Mouse (Mus musculus) heart, embryonic 14.5 days (tissue): ENCODE results near the gene Kalrn. TPM values are rescaled to one million over a fixed set of nuclear protein-coding genes. Genes with fewer than 3 reads are reported as not detected.

Experiments
- ATAC-seq: fragments of 200-750 bp; cut with Nextera tagmentation; 2 replicates; pipeline ENCODE4 v1.8.0; 2017; ENCODE audit warnings: low read depth, moderate TSS enrichment; ENCODE audit not compliant: insufficient number of reproducible peaks, insufficient read depth, low FRiP score
- H3K27ac ChIP-seq, 2 experiments: fragments of 200-500 bp in 1 of 2; fragments of 300-500 bp in 1 of 2; sonication (generic) in 1 of 2; replicated peaks in 1 of 2; 2 replicates each; pipeline ENCODE4 v1.5.1; 2012 to 2014; ENCODE audit warnings: low read depth in 2 of 2, low read length in 2 of 2, control low read depth in 1 of 2, mild to moderate bottlenecking in 1 of 2, mixed read lengths in 1 of 2; ENCODE audit not compliant: control insufficient read depth in 1 of 2, insufficient read depth in 1 of 2
- H3K27me3 ChIP-seq: fragments of 300-500 bp; sonication (generic); 2 replicates; pipeline ENCODE4 v1.6.1; 2014; ENCODE audit warnings: mild to moderate bottlenecking, low read length, control low read depth; ENCODE audit not compliant: control insufficient read depth, insufficient read depth
- H3K36me3 ChIP-seq: fragments of 300-500 bp; sonication (generic); 2 replicates; pipeline ENCODE4 v1.6.1; 2014; ENCODE audit warnings: mild to moderate bottlenecking, control low read depth, low read length, mixed read lengths; ENCODE audit not compliant: control insufficient read depth, insufficient read depth
- H3K4me1 ChIP-seq, 2 experiments: fragments of 200-500 bp in 1 of 2; fragments of 300-500 bp in 1 of 2; sonication (generic) in 1 of 2; 2 replicates each; pipeline ENCODE4 v1.6.1; 2012 to 2014; ENCODE audit warnings: low read length in 2 of 2, control low read depth in 1 of 2, mixed read lengths in 1 of 2; ENCODE audit not compliant: control insufficient read depth in 2 of 2, insufficient read depth in 2 of 2
- H3K4me2 ChIP-seq: fragments of 300-500 bp; sonication (generic); 2 replicates; pipeline ENCODE4 v1.6.1; 2014; ENCODE audit warnings: mild to moderate bottlenecking, low read length
- H3K4me3 ChIP-seq, 2 experiments: fragments of 200-500 bp in 1 of 2; fragments of 300-500 bp in 1 of 2; sonication (generic) in 1 of 2; 2 replicates each; pipeline ENCODE4 v1.5.1; 2012 to 2014; ENCODE audit warnings: low read length in 2 of 2, mild to moderate bottlenecking in 2 of 2, control low read depth in 1 of 2, low read depth in 1 of 2, moderate library complexity in 1 of 2; ENCODE audit not compliant: control insufficient read depth in 1 of 2, insufficient read depth in 1 of 2
- H3K9ac ChIP-seq: fragments of 300-500 bp; sonication (generic); 2 replicates; pipeline ENCODE4 v1.6.1; 2014; ENCODE audit warnings: mild to moderate bottlenecking, low read length
- H3K9me3 ChIP-seq: fragments of 300-500 bp; sonication (generic); 2 replicates; pipeline ENCODE4 v1.6.1; 2016; ENCODE audit warnings: low read length, control low read depth; ENCODE audit not compliant: control insufficient read depth
- WGBS: fragments of 180-500 bp; shearing (Covaris S2); extraction: QIAGEN DNeasy Blood & Tissue Kit; methylation state at CpG from one replicate; pipeline ENCODE4 v1.1.7; 2014; 5-methylcytosine and 5-hydroxymethylcytosine counted together
- polyA plus RNA-seq: library from polyadenylated mRNA; unstranded; fragments of >200 nt; fragmentation: Nextera tagmentation; extraction: Ambion mirVana; gene quantifications from 2 replicates; pipeline ENCODE4 v1.2.1, GENCODE M21; 2014

Gene Kalrn
- polyA plus RNA-seq, 1 experiment from 2014 or later, result 33.4 TPM

GRCm38 (mm10) chr16:34274607-34275006 is 298.7 kb downstream of the Kalrn start:
- no peak for ATAC-seq
- no peak overlapping the region for H3K4me3 ChIP-seq
- no peaks in the 10 kb centered on the region for H3K36me3 ChIP-seq
- peaks cover 4 to 18% of the 10 kb centered on the region in 2 experiments; a peak in 3 of 4 replicates for H3K4me1 ChIP-seq
- H3K27ac ChIP-seq, result no peak overlapping the region
- H3K4me2 ChIP-seq, result no peak overlapping the region
- no peaks in the 10 kb centered on the region for H3K27me3 ChIP-seq
- no peak overlapping the region for H3K9ac ChIP-seq
- H3K9me3 ChIP-seq, result no peaks in the 10 kb centered on the region

- no peak overlapping the region for H3K27ac ChIP-seq
- WGBS, result 85% methylated on average over 5 of the region's 5 CpGs
- H3K27me3 ChIP-seq, result no peaks in the 10 kb centered on the region
- peaks cover 10 to 31% of the 10 kb centered on the region in 2 experiments for H3K4me1 ChIP-seq
- H3K36me3 ChIP-seq, result no peaks in the 10 kb centered on the region
- no peak overlapping the region for H3K9ac ChIP-seq
- H3K4me3 ChIP-seq, result no peak overlapping the region
- no peak overlapping the region for H3K4me2 ChIP-seq
- H3K9me3 ChIP-seq, result no peaks in the 10 kb centered on the region
- ATAC-seq, result no peak
These were observed 301.9 kb downstream of the Kalrn start for GRCm38 (mm10) chr16:34271476-34271875.

GRCm38 (mm10) chr16:34270681-34271080 is 302.7 kb downstream of the Kalrn start:
- Histone ChIP-seq H3K9me3 (no peaks in the 10 kb centered on the region), H3K9ac (no peak overlapping the region), H3K27ac (peak overlapping the region in 1 of 2 experiments; percentile 21; a peak in 1 of 4 replicates), H3K27me3 (no peaks in the 10 kb centered on the region), H3K4me2 (no peak overlapping the region), H3K4me3 (no peak overlapping the region), H3K36me3 (no peaks in the 10 kb centered on the region), H3K4me1 (peaks cover 10 to 31% of the 10 kb centered on the region in 2 experiments)
- no peak for ATAC-seq
- whole genome bisulfite sequencing, result 68% methylated on average over 2 of the region's 2 CpGs

- H3K4me1 ChIP-seq, result peaks cover 10 to 26% of the 10 kb centered on the region in 2 experiments
- peak; percentile 60 for ATAC-seq
- peak overlapping the region; percentile 72 to 89 for H3K27ac ChIP-seq
These were observed 303.7 kb downstream of the Kalrn start for GRCm38 (mm10) chr16:34269642-34270041.

GRCm38 (mm10) chr16:34267751-34268150 is 305.6 kb downstream of the Kalrn start:
- no peaks in the 10 kb centered on the region for H3K9me3 ChIP-seq
- peaks cover 16 to 40% of the 10 kb centered on the region in 2 experiments for H3K4me1 ChIP-seq
- no peaks in the 10 kb centered on the region for H3K27me3 ChIP-seq
- ATAC-seq, result no peak
- H3K36me3 ChIP-seq, result no peaks in the 10 kb centered on the region
- WGBS, result 100% methylated on average over 1 of the region's 1 CpGs
- no peak overlapping the region for H3K4me3 ChIP-seq
- no peak overlapping the region for H3K9ac ChIP-seq
- no peak overlapping the region for H3K27ac ChIP-seq
- H3K4me2 ChIP-seq, result no peak overlapping the region

More at GRCm38 (mm10) chr16:34269642-34270041, 303.7 kb downstream of the Kalrn start:
- no peak overlapping the region for H3K9ac ChIP-seq
- no peak overlapping the region for H3K4me3 ChIP-seq
- H3K27me3 ChIP-seq, result no peaks in the 10 kb centered on the region
- H3K4me2 ChIP-seq, result no peak overlapping the region
- WGBS, result 12% methylated on average over 8 of the region's 8 CpGs
- no peaks in the 10 kb centered on the region for H3K9me3 ChIP-seq
- H3K36me3 ChIP-seq, result no peaks in the 10 kb centered on the region

- H3K4me2 ChIP-seq, result no peak overlapping the region
These were observed 308.7 kb downstream of the Kalrn start for GRCm38 (mm10) chr16:34264671-34265070.

GRCm38 (mm10) chr16:34262731-34263460 is 310.4 kb downstream of the Kalrn start:
- Histone ChIP-seq H3K27me3 (no peaks in the 10 kb centered on the region), H3K36me3 (peaks cover 16% of the 10 kb centered on the region), H3K27ac (peak overlapping the region; percentile 77 to 81), H3K9me3 (no peaks in the 10 kb centered on the region), H3K9ac (peak overlapping the region; percentile 78), H3K4me1 (peaks cover 12 to 23% of the 10 kb centered on the region in 2 experiments), H3K4me3 (peak overlapping the region; percentile 47 to 61), H3K4me2 (peak overlapping the region; percentile 61)
- ATAC-seq, result peak; percentile 60
- 24% methylated on average over 22 of the region's 22 CpGs for WGBS

More at GRCm38 (mm10) chr16:34264671-34265070, 308.7 kb downstream of the Kalrn start:
- H3K36me3 ChIP-seq, result peaks cover 1% of the 10 kb centered on the region
- H3K4me3 ChIP-seq, result no peak overlapping the region
- H3K27me3 ChIP-seq, result no peaks in the 10 kb centered on the region
- no peak overlapping the region for H3K27ac ChIP-seq
- no peak overlapping the region for H3K9ac ChIP-seq
- no peak for ATAC-seq
- no peaks in the 10 kb centered on the region for H3K9me3 ChIP-seq
- H3K4me1 ChIP-seq, result peaks cover 18 to 37% of the 10 kb centered on the region in 2 experiments
- WGBS, result 74% methylated on average over 3 of the region's 3 CpGs
